Comparison of ENCODE assay signal across 9 mouse cellular contexts in the genomic region with DNA sequence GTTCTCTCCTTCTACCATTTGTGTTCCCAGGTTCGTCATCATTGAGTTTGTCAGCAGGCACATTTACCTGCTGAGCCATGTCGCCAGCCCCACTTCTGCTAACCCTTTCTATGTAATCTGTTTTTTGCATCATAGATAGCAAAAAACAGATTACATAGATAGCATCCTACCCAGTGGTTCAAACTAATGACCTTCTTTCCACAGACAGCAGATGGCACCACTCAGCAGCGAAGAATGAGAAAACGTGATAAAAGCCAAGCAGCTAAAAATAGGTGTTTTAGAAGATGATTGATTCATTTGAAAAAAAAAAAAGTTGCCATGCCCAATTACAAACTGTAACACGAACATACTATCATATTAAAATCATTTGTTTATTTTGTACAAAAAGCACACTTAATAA.
DNase-seq lines count a peak whose midpoint lies in the region; ATAC-seq and TF ChIP-seq lines count a peak whose summit lies in the region.
"Had no signal": no experiment of that assay in that cellular context is flagged by ENCODE, and none has a peak within 500 bp of the region (broad histone marks: within the 10 kb centered on the region; RNA-seq: fewer than 3 reads in every experiment).

No protein-coding gene starts in this region.

- H3K9me3 ChIP-seq in limb, embryonic 14.5 days (ENCODE audit: control insufficient read depth, low read length), result no peaks in the 10 kb centered on the region
- H3K9me3 ChIP-seq in limb, embryonic 10.5 days (replicated peaks), result no peaks in the 10 kb centered on the region
- H3K9me3 ChIP-seq: neural tube, embryonic 12.5 days had no signal

- intact Hi-C loops in gastrocnemius, postnatal 36 days (cut with DNase I), result no loop called here

- no peak overlapping the region for H3K9ac ChIP-seq in limb, embryonic 14.5 days (ENCODE audit: low read depth, low read length, severe bottlenecking)
- H3K9ac ChIP-seq: neural tube, embryonic 12.5 days had no signal

- no peak for TF ChIP-seq POLR2A in limb, embryonic 14.5 days (IDR thresholded peaks at IDR 0.05; ENCODE audit: borderline replicate concordance, extremely low read depth, insufficient read depth, insufficient read length)

- H3K4me2 ChIP-seq in limb, embryonic 14.5 days (replicated peaks; ENCODE audit: low read depth, low read length, severe bottlenecking), result no peak overlapping the region
- H3K4me2 ChIP-seq: neural tube, embryonic 12.5 days had no signal

- ATAC-seq in limb, embryonic 14.5 days (ENCODE audit: low FRiP score, low read depth), result no peak
- no peak for ATAC-seq in activated CD4-positive, CD25-positive, alpha-beta regulatory T cell, adult 4 months

- WGBS in limb, embryonic 14.5 days, result 46% methylated on average over 5 of the region's 5 CpGs
- 50% methylated on average over 5 of the region's 5 CpGs for WGBS in limb, embryonic 10.5 days

- H3K4me3 ChIP-seq in limb, embryonic 14.5 days (replicated peaks; ENCODE audit: low read length), result no peak overlapping the region
- no peak overlapping the region for H3K4me3 ChIP-seq in limb, embryonic 10.5 days
- H3K4me3 ChIP-seq: neural tube, embryonic 12.5 days had no signal

- peak; percentile 16 for DNase-seq in adrenal gland, postnatal 14 days
- no peak for DNase-seq in adrenal gland, postnatal 25 days
- DNase-seq in limb, embryonic 14.5 days (ENCODE audit: low spot score), result peak; percentile 20
- no peak for DNase-seq in limb, embryonic 10.5 days (ENCODE audit: low spot score)
- DNase-seq in embryo, embryonic 10.5 days (ENCODE audit: low spot score), result peak; percentile 45
- DNase-seq in retina, postnatal 1 day, result peak; percentile 28
- no peak for DNase-seq in gastrocnemius, postnatal 36 days

- no peaks in the 10 kb centered on the region for H3K27me3 ChIP-seq in limb, embryonic 14.5 days (ENCODE audit: control insufficient read depth, insufficient read depth, low read length)
- no peaks in the 10 kb centered on the region for H3K27me3 ChIP-seq in limb, embryonic 10.5 days (ENCODE audit: low read depth, poor library complexity, severe bottlenecking)
- H3K27me3 ChIP-seq: neural tube, embryonic 12.5 days had no signal

- H3K4me1 ChIP-seq in limb, embryonic 14.5 days (ENCODE audit: control insufficient read depth, insufficient read depth, low read length), result no peaks in the 10 kb centered on the region
- peaks cover 20% of the 10 kb centered on the region for H3K4me1 ChIP-seq in limb, embryonic 10.5 days
- H3K4me1 ChIP-seq: neural tube, embryonic 12.5 days had no signal

- H3K27ac ChIP-seq in limb, embryonic 14.5 days (replicated peaks; ENCODE audit: low read depth, low read length), result no peak overlapping the region
- no peak overlapping the region for H3K27ac ChIP-seq in limb, embryonic 10.5 days
- H3K27ac ChIP-seq: neural tube, embryonic 12.5 days had no signal

- H3K36me3 ChIP-seq in limb, embryonic 14.5 days (ENCODE audit: control insufficient read depth, insufficient read depth, low read length), result no peaks in the 10 kb centered on the region
- H3K36me3 ChIP-seq in limb, embryonic 10.5 days, result no peaks in the 10 kb centered on the region
- H3K36me3 ChIP-seq: neural tube, embryonic 12.5 days had no signal

Comparison
In these comparisons a context has a peak if more than half of its experiments do, and no peak if none do; other contexts are left out.
1. DNase-seq: peak in adrenal gland, postnatal 14 days (single experiment), limb, embryonic 14.5 days (single experiment), embryo, embryonic 10.5 days (single experiment) and retina, postnatal 1 day (single experiment); none in adrenal gland, postnatal 25 days (single experiment), limb, embryonic 10.5 days (single experiment) and gastrocnemius, postnatal 36 days (0 of 2).